Mouse (Mus musculus): Measurements from ENCODE around the gene Tshz2. TPM values are rescaled to one million over a fixed set of nuclear protein-coding genes. Genes with fewer than 3 reads are reported as not detected.

Gene Tshz2
- total RNA-seq, 2 experiments from 2014 or later = 22.4 to 24.8 TPM

- no peak for DNase-seq
Measured at GRCm38 (mm10) chr2:170048831-170049230, 416.0 kb downstream of the Tshz2 start.

GRCm38 (mm10) chr2:170050651-170051050, 417.8 kb downstream of the Tshz2 start:
- no peak for DNase-seq

- DNase-seq = no peak
Measured at GRCm38 (mm10) chr2:170051441-170051840, 418.6 kb downstream of the Tshz2 start.

GRCm38 (mm10) chr2:170054943-170055342, 422.1 kb downstream of the Tshz2 start:
- DNase-seq = no peak

- peak; percentile 55 for DNase-seq
Measured at GRCm38 (mm10) chr2:170055413-170055812, 422.6 kb downstream of the Tshz2 start.

GRCm38 (mm10) chr2:170058774-170059173, 426.0 kb downstream of the Tshz2 start:
- no peak for DNase-seq

GRCm38 (mm10) chr2:170060066-170060465, 427.3 kb downstream of the Tshz2 start:
- DNase-seq = no peak

- no peak for DNase-seq
Measured at GRCm38 (mm10) chr2:170062378-170062777, 429.6 kb downstream of the Tshz2 start.

GRCm38 (mm10) chr2:170069976-170070375, 437.2 kb downstream of the Tshz2 start:
- DNase-seq = peak; percentile 37

GRCm38 (mm10) chr2:170070641-170071241, 437.9 kb downstream of the Tshz2 start:
- DNase-seq = peak; percentile 45

- no peak for DNase-seq
Measured at GRCm38 (mm10) chr2:170076941-170077490, 444.2 kb downstream of the Tshz2 start.

- no peak for DNase-seq
Measured at GRCm38 (mm10) chr2:170078041-170078440, 445.2 kb downstream of the Tshz2 start.

GRCm38 (mm10) chr2:170078442-170079017, 445.7 kb downstream of the Tshz2 start:
- DNase-seq = peak; percentile 39

- no peak for DNase-seq
Measured at GRCm38 (mm10) chr2:170091563-170092443, 459.0 kb downstream of the Tshz2 start.

- DNase-seq = no peak
Measured at GRCm38 (mm10) chr2:170094220-170094619, 461.4 kb downstream of the Tshz2 start.

- no peak for DNase-seq
Measured at GRCm38 (mm10) chr2:170094871-170095270, 462.1 kb downstream of the Tshz2 start.

GRCm38 (mm10) chr2:170101132-170101531, 468.3 kb downstream of the Tshz2 start:
- peak; percentile 99 for DNase-seq

- no peak for DNase-seq
Measured at GRCm38 (mm10) chr2:170101932-170102331, 469.1 kb downstream of the Tshz2 start.

- DNase-seq = no peak
Measured at GRCm38 (mm10) chr2:170103341-170103740, 470.5 kb downstream of the Tshz2 start.

GRCm38 (mm10) chr2:170103852-170104251, 471.0 kb downstream of the Tshz2 start:
- peak; percentile 60 for DNase-seq

GRCm38 (mm10) chr2:170104396-170104795, 471.6 kb downstream of the Tshz2 start:
- DNase-seq = no peak

GRCm38 (mm10) chr2:170106000-170106399, 473.2 kb downstream of the Tshz2 start:
- DNase-seq = no peak

GRCm38 (mm10) chr2:170107791-170108190, 475.0 kb downstream of the Tshz2 start:
- no peak for DNase-seq

All from gastrocnemius, postnatal 10 days (tissue).